Mouse (Mus musculus): ENCODE data around the gene Pfdn6.
"Not testable (repeated sequence)": the region's sequence is repeated elsewhere in the genome, so short reads cannot be mapped to it uniquely, and the experiment has no call there.

Pfdn6 gene

DNA sequence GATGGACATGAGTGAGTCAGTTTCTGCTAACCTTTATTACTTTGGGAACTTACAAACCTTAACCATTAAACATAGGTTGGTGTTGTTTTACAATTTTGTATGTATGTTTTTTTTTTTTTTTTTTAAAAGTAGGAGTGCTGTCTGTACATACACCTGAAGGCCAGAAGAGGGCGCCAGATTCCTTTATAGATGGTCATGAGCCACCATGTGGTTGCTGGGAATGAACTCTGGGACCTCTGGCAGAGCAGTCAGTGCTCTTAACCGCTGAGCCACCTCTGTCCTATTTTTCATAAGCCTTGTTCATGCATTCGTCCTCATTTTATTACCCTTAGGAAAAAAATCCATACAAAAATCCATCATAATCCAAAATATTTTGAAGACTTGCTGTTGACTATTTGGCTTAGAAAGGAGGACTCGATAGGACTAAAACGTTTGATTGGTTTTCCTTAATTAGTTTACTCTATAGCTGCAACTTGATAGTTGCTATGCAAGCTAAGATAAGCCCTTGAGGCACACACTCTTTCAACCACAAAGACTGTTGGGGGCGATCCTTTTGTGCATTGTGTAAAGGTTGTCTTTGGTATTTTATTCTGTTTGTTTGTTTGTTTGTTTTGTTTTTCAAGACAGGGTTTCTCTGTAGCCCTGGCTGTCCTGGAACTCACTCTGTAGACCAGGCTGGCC is 42.9 kb downstream of the Pfdn6 start:
- peak; percentile 36 for DNase-seq (ENCODE audit: inconsistent ontology term)

DNA sequence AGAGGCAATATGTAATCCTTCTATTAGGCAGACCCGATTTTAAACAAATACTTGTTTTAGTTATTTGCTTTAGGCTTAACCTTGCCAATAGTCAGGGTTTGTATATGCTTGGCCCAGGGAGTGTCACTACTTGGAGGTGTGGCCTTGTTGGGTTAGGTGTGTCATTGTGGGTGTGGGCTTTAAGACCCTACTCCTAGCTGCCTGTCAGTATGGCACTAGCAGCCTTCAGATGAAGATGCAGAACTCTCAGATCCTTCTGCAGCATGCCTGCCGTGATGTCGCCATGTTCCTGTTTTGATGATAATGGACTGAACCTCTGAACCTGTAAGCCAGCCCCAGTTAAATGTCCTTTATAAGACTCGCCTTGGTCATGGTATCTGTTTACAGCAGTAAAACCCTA is 47.1 kb downstream of the Pfdn6 start:
- DNase-seq (ENCODE audit: inconsistent ontology term), result not testable (repeated sequence)

DNA sequence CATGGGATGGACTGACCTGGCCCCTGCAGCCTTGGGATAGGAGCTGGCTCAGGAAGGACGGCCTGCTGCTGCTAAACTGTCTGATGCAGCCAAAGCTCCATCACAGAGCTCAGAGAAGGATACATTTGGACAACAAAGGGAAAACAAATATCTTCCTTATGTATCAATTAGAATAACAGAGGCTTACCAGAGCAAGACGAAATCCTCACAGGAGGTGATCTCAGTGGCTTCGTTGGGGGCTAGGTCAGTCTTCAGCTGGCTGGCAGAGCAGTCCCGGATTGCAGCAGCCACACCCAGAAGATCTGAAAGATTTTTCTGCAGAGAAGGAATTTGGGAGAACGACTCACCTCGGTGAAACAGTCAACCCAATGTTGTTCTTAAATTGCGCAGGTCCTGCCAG is 47.7 kb downstream of the Pfdn6 start:
- no peak for DNase-seq (ENCODE audit: inconsistent ontology term)

DNA sequence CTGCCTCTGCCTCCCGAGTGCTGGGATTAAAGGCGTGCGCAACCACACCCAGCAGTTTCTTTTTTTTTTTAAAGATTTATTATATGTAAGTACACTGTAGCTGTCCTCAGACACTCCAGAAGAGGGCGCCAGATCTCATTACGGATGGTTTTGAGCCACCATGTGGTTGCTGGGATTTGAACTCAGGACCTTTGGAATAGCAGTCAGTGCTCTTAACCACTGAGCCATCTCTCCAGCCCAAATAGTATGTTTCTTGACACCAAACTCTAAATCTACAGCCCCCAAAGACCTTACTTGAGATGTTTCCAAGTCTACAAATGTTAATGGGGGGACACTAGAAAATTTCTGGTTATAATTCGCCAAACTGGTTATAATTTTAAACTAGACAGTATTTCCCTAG is 48.3 kb downstream of the Pfdn6 start:
- DNase-seq (ENCODE audit: inconsistent ontology term), result not testable (repeated sequence)

DNA sequence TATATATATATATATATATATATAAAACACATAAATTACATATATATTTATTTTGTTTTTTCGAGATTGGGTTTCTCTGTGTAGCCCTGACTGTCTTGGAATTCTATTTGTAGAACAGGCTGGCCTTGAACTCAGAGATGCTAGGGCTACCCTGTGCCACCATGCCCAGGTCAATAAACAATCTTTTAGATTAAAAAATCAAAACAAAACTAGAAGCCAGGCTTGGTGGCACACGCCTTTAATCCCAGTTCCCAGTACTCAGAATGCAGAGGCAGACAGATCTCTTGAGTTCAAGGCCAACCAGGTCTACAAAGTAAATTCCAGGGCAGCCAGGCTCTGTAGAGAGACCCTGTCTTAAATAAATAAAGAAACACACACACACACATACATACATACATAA is 48.8 kb downstream of the Pfdn6 start:
- DNase-seq (ENCODE audit: inconsistent ontology term), result no peak

DNA sequence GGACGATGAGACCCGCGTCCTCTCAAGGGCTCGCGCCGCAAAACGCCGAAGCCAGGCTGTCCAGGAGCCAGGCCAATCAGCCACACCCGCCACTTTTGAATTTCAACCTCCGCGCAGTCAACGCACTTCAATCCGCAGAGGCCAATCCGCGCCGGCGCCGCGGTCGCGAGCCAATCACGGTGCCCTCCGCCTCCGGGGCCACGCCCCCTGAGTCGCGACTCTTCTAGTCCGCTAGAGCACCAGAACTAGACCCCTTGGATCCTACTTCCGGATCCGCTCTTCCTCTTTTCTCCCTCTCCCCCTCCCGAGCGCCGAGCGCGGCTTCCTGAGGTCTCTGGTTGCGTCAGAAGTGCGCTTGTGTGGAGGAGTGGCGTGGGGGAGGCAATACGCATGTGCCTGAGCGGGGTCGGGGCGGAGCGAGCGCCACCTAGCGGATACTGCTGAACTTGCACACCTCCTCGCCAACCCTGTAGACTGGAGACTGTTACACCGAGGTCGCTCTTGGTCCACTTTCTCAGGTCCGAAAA is 49.5 kb downstream of the Pfdn6 start, which contains the start of gene Kifc1:
Gene Kifc1, minus strand, starts transcription at position 129 of the 527 bp plus-strand sequence.
- peak; percentile 100 for DNase-seq (ENCODE audit: inconsistent ontology term)

DNA sequence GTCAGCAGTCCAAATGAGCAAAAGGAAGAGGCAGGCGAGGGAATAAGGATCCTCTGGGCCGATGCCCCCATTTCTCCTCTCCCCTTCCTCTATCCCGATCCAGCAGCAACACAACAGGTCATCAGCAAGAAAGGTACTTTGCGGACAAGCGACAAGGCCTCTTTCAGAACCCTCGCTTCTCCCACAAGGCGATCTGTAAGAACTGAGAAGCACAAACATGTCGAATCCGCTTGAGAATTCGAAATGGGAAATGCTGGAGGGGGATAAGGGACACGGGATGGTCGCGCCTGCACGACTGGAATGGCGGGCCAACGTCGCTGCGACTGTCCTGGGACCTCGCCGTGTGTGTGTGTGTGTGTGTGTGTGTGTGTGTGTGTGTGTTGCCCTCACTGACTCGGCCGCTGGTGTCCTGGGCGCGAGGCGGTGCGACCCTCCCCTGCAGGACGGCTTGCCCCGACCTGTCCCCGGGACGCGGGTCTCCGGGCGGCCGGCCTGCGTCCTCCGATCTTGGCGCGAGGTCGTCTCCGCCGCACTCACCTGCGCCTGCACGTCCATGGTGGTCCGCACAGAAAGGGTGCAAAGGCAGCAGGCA is 50.1 kb downstream of the Pfdn6 start:
- DNase-seq (ENCODE audit: inconsistent ontology term), result peak; percentile 27
